Mouse (Mus musculus): ENCODE measurements at regions not wholly inside any gene's neighbourhood (a gene's known extent, or its start where the extent isn't known, plus 50 kb on each side); places are given as distances from the start of the nearest gene placed in this dataset.

DNA sequence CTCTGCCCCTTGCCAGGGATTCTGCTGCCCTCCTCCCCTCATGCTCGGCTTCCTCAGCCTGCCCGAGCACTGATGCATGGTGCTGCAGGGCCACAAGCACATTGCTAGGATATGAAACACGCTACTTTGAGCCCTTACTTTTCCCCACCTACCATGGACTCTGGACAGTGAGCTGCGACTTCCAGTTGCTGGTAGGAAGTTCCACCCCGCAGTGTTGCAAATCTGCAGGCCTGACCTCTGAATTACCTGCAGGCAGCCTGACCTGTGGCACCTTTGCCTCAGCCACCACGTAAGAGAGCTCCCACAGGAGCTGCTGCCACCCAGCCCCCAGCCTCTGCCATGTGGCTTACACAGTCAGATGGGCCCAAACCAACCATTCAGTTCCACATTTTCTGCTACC lies 551.7 kb upstream of the Large1 start:
- TF ChIP-seq CTCF (IDR thresholded peaks at IDR 0.05; ENCODE audit: low read depth): no peak
- TF ChIP-seq EP300 (IDR thresholded peaks at IDR 0.05; ENCODE audit: low read depth): no peak

All from liver, postnatal 0 days (tissue).